Mouse (Mus musculus) liver, embryonic 12.5 days (tissue): ENCODE measurements around the gene Pilra. TPM values are rescaled to one million over a fixed set of nuclear protein-coding genes. Genes with fewer than 3 reads are reported as not detected.

Experiments used
- ATAC-seq: fragments of 200-750 bp; cut with Nextera tagmentation; 2 replicates; pipeline ENCODE4 v1.8.0; 2017; ENCODE audit warnings: moderate number of reproducible peaks, mild to moderate bottlenecking, moderate library complexity
- H3K27ac ChIP-seq: fragments of 300-500 bp; sonication (generic); 2 replicates; pipeline ENCODE4 v1.5.1; 2016; ENCODE audit warnings: mild to moderate bottlenecking
- H3K27me3 ChIP-seq: fragments of 300-500 bp; sonication (generic); replicated peaks from 2 replicates; pipeline ENCODE4 v1.6.1; 2016; ENCODE audit warnings: mild to moderate bottlenecking, moderate library complexity
- H3K36me3 ChIP-seq: fragments of 300-500 bp; sonication (generic); 2 replicates; pipeline ENCODE4 v1.6.1; 2016; ENCODE audit warnings: mild to moderate bottlenecking, moderate library complexity
- H3K4me1 ChIP-seq: fragments of 300-500 bp; sonication (generic); 2 replicates; pipeline ENCODE4 v1.6.1; 2016
- H3K4me2 ChIP-seq: fragments of 300-500 bp; sonication (generic); 2 replicates; pipeline ENCODE4 v1.6.1; 2016; ENCODE audit warnings: mild to moderate bottlenecking, moderate library complexity
- H3K4me3 ChIP-seq: fragments of 300-500 bp; sonication (generic); 2 replicates; pipeline ENCODE4 v1.5.1; 2016; ENCODE audit warnings: mild to moderate bottlenecking, moderate library complexity
- H3K9ac ChIP-seq: fragments of 300-500 bp; sonication (generic); 2 replicates; pipeline ENCODE4 v1.6.1; 2016; ENCODE audit warnings: mild to moderate bottlenecking, moderate library complexity
- H3K9me3 ChIP-seq: fragments of 300-500 bp; sonication (generic); replicated peaks from 2 replicates; pipeline ENCODE4 v1.6.1; 2016; ENCODE audit warnings: mild to moderate bottlenecking, moderate library complexity
- WGBS: fragments of 180-500 bp; shearing (Covaris S2); methylation state at CpG from one replicate; pipeline ENCODE4 v1.1.7; 2016; ENCODE audit not compliant: insufficient replicate concordance; 5-methylcytosine and 5-hydroxymethylcytosine counted together
- polyA plus RNA-seq: library from polyadenylated mRNA; unstranded; fragments of >200 nt; fragmentation: Nextera tagmentation; extraction: Ambion mirVana; gene quantifications from 2 replicates; pipeline ENCODE4 v1.2.1, GENCODE M21; 2016

Pilra gene
- polyA plus RNA-seq, 1 experiment from 2014 or later: 1.0 TPM

DNA sequence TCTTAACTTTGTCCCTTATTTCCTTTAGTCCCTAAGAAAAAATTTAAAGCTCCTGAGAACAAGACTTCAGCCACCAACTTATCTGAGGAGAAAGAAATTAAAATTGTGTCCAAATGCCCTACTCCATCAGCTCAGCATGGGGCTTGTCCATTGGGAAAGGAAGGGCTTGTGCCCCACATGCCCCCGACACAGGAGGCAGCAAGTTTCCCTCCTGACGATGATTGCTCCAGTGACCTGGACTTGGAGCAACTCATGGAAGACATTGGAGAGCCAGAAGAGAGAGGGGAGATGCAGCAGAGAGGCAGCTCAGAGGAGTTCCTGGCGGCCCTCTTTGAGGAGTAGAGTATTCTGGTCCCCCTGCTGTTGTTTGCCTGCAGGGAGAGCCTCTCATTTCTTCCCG is 14.0 kb downstream of the Pilra start:
- Histone ChIP-seq H3K4me1 (no peaks in the 10 kb centered on the region), H3K9ac (no peak overlapping the region), H3K27me3 (no peaks in the 10 kb centered on the region), H3K9me3 (no peaks in the 10 kb centered on the region), H3K27ac (no peak overlapping the region), H3K4me2 (no peak overlapping the region), H3K36me3 (no peaks in the 10 kb centered on the region), H3K4me3 (no peak overlapping the region)
- 56% methylated on average over 4 of the region's 4 CpGs for WGBS
- no peak for ATAC-seq

DNA sequence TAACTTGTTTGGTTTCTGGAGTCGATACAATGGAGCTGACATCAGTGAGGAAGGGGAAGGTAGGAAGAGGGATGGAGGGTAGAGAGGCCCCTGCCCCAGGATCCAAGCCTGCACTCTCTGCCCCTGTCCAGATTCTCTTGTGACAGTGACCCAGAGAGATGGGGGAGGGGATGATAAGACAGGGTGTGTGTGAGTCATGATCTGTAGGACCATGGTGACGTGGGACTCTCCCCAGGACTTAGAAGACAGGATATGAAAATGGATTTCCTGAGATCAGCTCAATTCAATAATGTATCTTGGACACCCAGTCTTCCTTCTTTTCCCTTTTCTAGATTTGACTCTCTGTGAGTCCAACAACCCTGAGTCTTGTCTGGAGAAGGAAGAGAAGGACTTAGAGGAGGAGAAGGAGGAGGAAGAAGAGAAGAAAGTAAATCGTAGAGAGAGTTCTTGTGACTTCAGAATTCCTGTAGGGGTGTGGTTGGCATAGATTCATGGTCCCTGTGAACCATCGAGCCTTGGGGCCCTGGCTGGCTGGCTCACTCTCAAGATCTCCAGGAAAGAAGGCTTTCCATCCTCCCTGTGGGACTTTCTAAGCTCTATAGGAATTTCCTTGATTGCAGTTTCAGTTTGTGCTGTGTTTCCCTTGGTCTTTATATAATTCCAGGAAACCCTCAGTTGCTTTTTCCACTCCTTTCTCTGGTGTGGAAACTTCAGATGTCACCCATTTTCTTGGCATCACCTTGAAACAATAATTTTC is 18.4 kb downstream of the Pilra start:
- Histone ChIP-seq H3K4me2 (no peak overlapping the region), H3K4me3 (no peak overlapping the region), H3K27me3 (no peaks in the 10 kb centered on the region), H3K4me1 (no peaks in the 10 kb centered on the region), H3K9me3 (no peaks in the 10 kb centered on the region), H3K36me3 (no peaks in the 10 kb centered on the region), H3K9ac (no peak overlapping the region), H3K27ac (no peak overlapping the region)
- WGBS: 36% methylated on average over 4 of the region's 4 CpGs
- no peak for ATAC-seq

DNA sequence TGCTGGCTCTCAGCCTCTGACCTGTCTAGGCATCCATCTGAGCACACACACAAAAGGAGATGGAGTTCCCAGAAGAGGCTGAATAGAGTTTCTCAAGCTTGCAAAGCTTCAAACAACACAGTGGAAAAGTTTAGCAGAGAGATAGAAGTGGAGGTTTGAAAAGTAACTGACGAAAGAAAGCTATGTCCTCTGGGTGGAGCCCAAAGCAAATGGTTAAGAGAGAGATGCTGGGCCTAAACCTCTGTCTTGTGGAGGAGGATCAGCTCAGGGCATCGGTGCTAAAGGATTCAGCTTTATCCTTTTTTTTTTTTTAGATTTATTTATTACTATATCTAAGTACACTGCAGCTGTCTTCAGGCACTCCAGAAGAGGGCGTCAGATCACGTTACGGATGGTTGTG is 27.8 kb downstream of the Pilra start:
- no peaks in the 10 kb centered on the region for H3K27me3 ChIP-seq
- WGBS: 75% methylated on average over 5 of the region's 5 CpGs

DNA sequence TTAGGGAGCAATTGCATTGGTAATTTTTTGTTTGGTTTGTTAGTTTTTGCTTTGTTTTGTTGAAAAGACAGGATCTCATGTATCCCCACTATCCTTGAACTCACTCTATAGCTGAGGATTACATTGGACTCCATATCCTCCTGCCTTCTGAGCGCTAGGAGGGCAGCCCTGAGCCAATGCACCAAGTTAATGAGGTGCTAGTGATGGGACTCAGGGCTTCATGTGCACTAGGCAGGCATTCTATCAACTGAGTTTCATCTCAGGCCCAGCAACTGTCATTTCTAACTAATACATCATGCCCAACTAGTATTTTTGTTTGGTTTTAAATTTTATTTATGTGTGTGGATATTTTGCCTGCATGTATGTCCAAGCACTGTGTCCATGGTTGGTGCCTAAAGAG is 29.9 kb downstream of the Pilra start:
- no peak overlapping the region for H3K4me3 ChIP-seq
- no peaks in the 10 kb centered on the region for H3K27me3 ChIP-seq
- ATAC-seq: no peak
- H3K4me2 ChIP-seq: no peak overlapping the region
- no peaks in the 10 kb centered on the region for H3K4me1 ChIP-seq
- WGBS: 50% methylated on average over 1 of the region's 1 CpGs
- H3K9ac ChIP-seq: no peak overlapping the region
- no peaks in the 10 kb centered on the region for H3K36me3 ChIP-seq
- no peaks in the 10 kb centered on the region for H3K9me3 ChIP-seq
- no peak overlapping the region for H3K27ac ChIP-seq

More for the DNA sequence above, 27.8 kb downstream of the Pilra start:
- Histone ChIP-seq H3K36me3 (no peaks in the 10 kb centered on the region), H3K27ac (no peak overlapping the region), H3K4me2 (no peak overlapping the region), H3K4me1 (no peaks in the 10 kb centered on the region), H3K9me3 (no peaks in the 10 kb centered on the region), H3K9ac (no peak overlapping the region), H3K4me3 (no peak overlapping the region)
- ATAC-seq: no peak

DNA sequence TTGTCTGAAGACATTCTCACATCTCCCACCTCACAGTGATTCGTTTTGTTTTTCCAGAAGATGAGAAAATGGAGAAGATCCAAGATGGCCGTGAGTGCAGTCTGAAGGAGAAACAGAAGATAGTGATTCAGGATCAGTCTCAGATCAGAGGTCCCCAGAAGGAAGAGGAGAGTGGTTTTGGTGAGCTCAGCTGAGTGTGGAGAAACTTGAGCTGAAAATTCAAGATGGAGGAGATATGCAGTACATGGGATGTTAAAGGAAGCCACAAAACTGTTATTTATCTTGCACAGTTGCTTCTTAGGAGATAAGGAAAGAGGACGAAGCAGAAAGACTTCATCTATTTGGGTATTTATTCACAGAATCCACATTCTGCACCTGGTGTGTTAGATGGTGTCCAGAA is 35.2 kb downstream of the Pilra start:
- Histone ChIP-seq H3K4me2 (no peak overlapping the region), H3K4me3 (no peak overlapping the region), H3K9me3 (no peaks in the 10 kb centered on the region), H3K36me3 (no peaks in the 10 kb centered on the region), H3K4me1 (no peaks in the 10 kb centered on the region), H3K9ac (no peak overlapping the region), H3K27ac (no peak overlapping the region), H3K27me3 (no peaks in the 10 kb centered on the region)
- no peak for ATAC-seq
- WGBS: 40% methylated on average over 3 of the region's 3 CpGs

DNA sequence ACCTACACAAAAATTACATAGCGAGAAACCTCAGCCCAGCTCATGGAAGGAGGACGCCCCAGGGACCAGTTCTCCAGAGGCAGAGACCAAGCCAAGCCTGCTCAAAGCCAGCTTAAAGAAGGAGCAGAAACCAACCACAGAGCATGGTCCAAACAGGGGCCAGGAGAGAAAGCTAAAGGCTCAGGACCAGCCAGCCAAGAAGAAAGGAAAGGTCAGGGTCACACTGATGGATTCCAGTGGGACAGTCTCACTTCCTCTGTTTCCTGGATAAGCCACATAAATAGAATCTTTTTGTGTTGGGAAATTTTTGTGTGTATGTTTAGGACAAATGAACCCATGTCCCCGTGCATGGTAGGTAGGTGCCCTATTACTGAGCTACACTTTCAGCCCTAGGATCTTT is 39.5 kb downstream of the Pilra start:
- ATAC-seq: no peak
- no peak overlapping the region for H3K9ac ChIP-seq
- no peak overlapping the region for H3K4me3 ChIP-seq
- no peak overlapping the region for H3K27ac ChIP-seq
- H3K4me1 ChIP-seq: no peaks in the 10 kb centered on the region
- no peaks in the 10 kb centered on the region for H3K9me3 ChIP-seq
- no peaks in the 10 kb centered on the region for H3K36me3 ChIP-seq
- H3K27me3 ChIP-seq: no peaks in the 10 kb centered on the region
- H3K4me2 ChIP-seq: no peak overlapping the region
- 65% methylated on average over 3 of the region's 3 CpGs for WGBS

DNA sequence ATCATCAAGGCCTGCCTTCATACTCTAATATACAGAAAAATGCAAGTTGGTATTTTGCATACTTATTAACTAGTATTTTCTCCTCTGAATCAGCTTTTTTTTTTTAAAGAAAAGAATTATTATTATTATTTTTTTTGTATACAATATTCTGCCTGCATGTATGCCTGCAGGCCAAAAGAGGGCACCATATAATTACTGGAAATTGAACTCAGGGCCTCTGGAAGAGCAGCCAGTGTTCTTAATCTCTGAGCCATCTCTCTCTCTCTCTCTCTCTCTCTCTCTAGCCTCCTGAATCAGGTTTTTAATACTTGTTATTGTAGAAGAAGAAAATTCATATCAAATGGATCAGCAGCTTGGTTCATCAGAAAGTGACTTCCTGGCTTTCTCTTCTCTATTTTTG is 44.5 kb downstream of the Pilra start:
- Histone ChIP-seq H3K4me2 (no peak overlapping the region), H3K4me1 (peaks cover 8% of the 10 kb centered on the region), H3K4me3 (no peak overlapping the region), H3K27me3 (peaks cover 4% of the 10 kb centered on the region; the same call in 1 of the 2 replicates), H3K27ac (no peak overlapping the region), H3K9ac (no peak overlapping the region), H3K9me3 (no peaks in the 10 kb centered on the region), H3K36me3 (no peaks in the 10 kb centered on the region)
- no peak for ATAC-seq

DNA sequence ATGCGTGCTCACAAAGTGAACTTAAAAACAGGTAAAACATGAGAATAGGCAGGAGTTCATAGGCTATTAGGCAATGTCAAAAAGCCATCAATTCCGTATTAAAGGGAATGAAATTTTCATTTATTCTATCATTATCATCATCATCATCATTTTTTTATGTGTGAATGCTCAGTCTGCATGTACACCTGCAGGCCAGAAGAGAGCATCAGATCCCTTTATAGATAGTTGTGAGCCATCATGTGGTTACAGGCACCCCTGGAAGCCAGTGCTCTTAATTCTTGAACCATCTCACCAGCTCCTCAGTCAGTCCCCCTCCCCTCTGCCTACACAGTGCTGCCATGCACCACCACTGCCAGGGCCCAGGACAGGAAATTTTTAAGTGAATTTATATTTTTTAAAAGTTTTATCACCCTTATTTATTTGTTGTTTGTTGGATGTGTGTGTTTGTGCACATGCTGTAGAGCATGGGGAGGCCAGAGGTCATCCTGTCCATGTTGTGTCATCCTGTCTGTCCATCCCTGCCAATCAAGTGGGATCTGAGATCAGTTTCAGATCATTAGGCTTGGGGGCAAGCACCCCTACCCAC is 47.0 kb downstream of the Pilra start:
- Histone ChIP-seq H3K9ac (no peak overlapping the region), H3K4me1 (peaks cover 22% of the 10 kb centered on the region), H3K36me3 (peaks cover 11% of the 10 kb centered on the region), H3K9me3 (no peaks in the 10 kb centered on the region), H3K27ac (no peak overlapping the region), H3K4me3 (no peak overlapping the region), H3K4me2 (no peak overlapping the region), H3K27me3 (peaks cover 4% of the 10 kb centered on the region; the same call in 1 of the 2 replicates)
- WGBS: 84% methylated on average over 2 of the region's 2 CpGs
- no peak for ATAC-seq

DNA sequence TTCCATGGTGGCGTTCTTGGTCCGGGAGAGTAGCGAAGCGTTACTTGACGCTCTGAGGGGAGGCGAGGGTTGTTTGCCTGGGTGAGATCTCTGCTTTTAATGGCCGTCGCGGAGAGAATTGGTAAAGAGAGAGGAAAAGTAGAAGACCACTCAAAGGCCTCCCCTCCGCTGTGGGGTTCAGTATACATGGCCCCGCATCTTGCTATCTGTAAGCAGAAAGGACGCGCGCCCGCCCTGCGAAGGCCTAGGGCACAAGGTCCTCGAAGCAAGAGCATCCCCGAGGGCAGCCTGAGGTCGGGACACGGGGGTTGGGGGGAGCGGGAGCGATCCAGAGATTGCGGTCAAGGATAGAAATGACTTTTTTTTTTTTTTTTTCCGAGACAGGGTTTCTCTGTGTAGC is 47.9 kb downstream of the Pilra start:
- Histone ChIP-seq H3K9me3 (no peaks in the 10 kb centered on the region), H3K4me3 (peak overlapping the region; percentile 76; the same call in 1 of the 2 replicates), H3K4me1 (peaks cover 30% of the 10 kb centered on the region), H3K36me3 (peaks cover 20% of the 10 kb centered on the region), H3K9ac (no peak overlapping the region), H3K27me3 (peaks cover 4% of the 10 kb centered on the region; the same call in 1 of the 2 replicates), H3K27ac (no peak overlapping the region), H3K4me2 (peak overlapping the region; percentile 98)
- ATAC-seq: no peak
- WGBS: 62% methylated on average over 24 of the region's 24 CpGs

DNA sequence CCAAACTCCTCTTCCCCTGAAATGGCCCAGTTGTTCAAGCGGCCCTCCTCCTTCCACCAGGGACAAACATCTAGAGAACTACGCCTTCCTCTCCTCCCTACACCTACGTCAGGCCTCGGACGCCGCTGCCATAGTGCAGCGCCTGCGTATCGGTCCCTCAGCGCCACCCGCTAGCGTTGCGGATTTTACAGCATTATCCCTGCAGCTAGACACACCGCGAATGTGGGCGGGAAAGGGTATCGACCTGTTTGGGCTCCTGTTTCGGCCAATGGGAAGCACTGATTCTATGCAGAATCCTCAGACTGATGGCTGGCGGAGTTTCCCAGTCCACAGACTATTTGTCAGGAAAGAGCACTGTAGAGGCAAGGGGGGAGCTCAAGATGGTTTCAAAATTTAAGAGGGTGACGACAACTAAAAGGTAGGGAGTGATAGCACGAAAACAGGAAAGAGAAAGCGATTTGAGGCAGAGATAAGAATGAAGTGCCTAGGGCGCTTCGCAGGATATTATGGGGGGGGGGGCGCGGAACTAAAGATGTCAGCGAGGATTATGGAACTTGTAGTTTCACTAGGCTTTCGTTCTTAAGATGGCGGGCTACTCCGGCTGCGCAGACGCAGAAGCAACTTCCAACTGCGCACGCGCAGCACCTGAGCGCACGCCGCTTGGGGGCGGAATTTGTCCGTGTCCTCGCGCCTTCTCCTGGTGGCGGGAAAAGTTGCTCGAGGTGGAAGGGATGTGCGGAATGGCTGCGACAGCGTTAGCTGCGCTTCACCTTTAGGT is 48.7 kb downstream of the Pilra start, which contains the start of the genes Mepce and Zcwpw1:
TSS of gene Mepce (minus strand) at position 505 of the 778 bp plus-strand sequence.
TSS of gene Zcwpw1 (plus strand) at position 648 of the 778 bp plus-strand sequence.
- Histone ChIP-seq H3K9ac (peak within 1 kb of the TSS; percentile 91), H3K36me3 (peaks cover 28% of the 10 kb centered on the region), H3K4me2 (peak within 1 kb of the TSS; percentile 98), H3K4me1 (peaks cover 39% of the 10 kb centered on the region), H3K27me3 (peaks cover 4% of the 10 kb centered on the region; the same call in 1 of the 2 replicates), H3K4me3 (peak within 1 kb of the TSS; percentile 76), H3K27ac (peak within 1 kb of the TSS; percentile 99), H3K9me3 (no peaks in the 10 kb centered on the region)
- ATAC-seq: peak; percentile 74
- WGBS: 1% methylated on average over 48 of the region's 48 CpGs

DNA sequence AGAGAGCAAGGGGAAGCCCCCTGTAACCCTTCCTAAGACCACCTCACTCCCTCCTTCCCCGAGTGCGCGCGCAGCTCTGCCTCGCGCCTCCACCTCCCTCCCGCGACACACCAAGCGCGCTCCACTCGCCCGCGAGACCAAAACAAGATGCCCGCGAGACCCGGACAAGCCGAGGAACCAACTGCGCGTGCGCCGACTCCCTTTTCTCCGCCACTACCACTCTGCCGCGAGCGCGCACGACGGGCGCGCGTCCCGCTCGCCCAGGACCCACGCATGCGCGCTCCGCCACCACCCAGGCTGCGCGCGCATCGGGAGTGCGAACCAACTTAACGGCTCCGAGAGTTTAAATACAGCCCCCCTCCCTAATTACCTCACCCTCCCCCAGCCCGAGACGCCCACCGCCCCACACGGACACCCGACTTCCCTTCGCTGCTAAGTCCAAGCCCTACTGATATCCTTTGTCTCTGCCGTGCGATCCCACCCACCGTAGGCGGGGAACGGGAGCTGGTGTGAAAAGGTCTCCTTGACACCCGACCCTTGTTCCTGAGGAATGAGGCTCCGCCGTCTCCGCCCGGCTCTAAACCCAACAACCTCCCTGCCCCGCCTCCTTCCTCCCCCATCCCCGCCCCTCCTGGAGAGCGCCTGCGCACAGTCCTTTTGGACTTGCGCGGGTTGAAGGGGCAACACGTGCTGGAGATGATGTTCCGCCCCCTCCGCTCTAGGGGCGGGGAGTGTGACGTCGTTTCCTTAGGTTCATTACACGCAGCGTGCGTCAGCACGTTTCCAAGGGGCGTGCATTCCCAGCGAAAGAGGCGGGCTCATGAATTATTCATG is 49.8 kb downstream of the Pilra start:
- peaks cover 4% of the 10 kb centered on the region; the same call in 1 of the 2 replicates for H3K27me3 ChIP-seq
- peak overlapping the region; percentile 99 for H3K27ac ChIP-seq
- H3K4me3 ChIP-seq: peak overlapping the region; percentile 76
- H3K4me2 ChIP-seq: peak overlapping the region; percentile 98
- peaks cover 49% of the 10 kb centered on the region for H3K4me1 ChIP-seq
- under 1% methylated on average over 78 of the region's 79 CpGs for WGBS
- peak overlapping the region; percentile 91 for H3K9ac ChIP-seq
- ATAC-seq: peak; percentile 86
- H3K9me3 ChIP-seq: no peaks in the 10 kb centered on the region
- peaks cover 38% of the 10 kb centered on the region for H3K36me3 ChIP-seq
